Mouse (Mus musculus): ENCODE data around the gene Rictor. TPM values are rescaled to one million over a fixed set of nuclear protein-coding genes. Genes with fewer than 3 reads are reported as not detected.
A peak's percentile ranks its signal among the peaks of the same experiment; 100 is the strongest.

Rictor gene
- total and polyA plus RNA-seq, 3 experiments, result 3.6 to 13.0 (median 11.0) TPM

- 78% methylated on average over 11 of the region's 11 CpGs for WGBS
- no peaks in the 10 kb centered on the region; the same call in none of the 2 replicates for H3K36me3 ChIP-seq (ENCODE audit: control insufficient read depth, insufficient read depth, low read length)
- H3K27me3 ChIP-seq (ENCODE audit: control insufficient read depth, insufficient read depth, low read length), result no peaks in the 10 kb centered on the region
- TF ChIP-seq CTCF (IDR thresholded peaks at IDR 0.05), result no peak
- no peak for TF ChIP-seq EP300 (IDR thresholded peaks at IDR 0.05; ENCODE audit: insufficient read depth, low read depth, low read length)
- TF ChIP-seq POLR2A (IDR thresholded peaks at IDR 0.05; ENCODE audit: insufficient read depth, low read depth, low read length), result no peak
- intact Hi-C loops (cut with DNase I), result no loop called here
- DNase-seq, result no peak
- no peak overlapping the region for H3K27ac ChIP-seq
- H3K4me1 ChIP-seq (ENCODE audit: control insufficient read depth, insufficient read depth, low read length), result peaks cover 3% of the 10 kb centered on the region
- H3K4me3 ChIP-seq, result no peak overlapping the region
- peaks cover 3% of the 10 kb centered on the region; the same call in 1 of the 2 replicates for H3K79me2 ChIP-seq (replicated peaks; ENCODE audit: control insufficient read depth, insufficient read depth, low read length)
- H3K9ac ChIP-seq (ENCODE audit: low read depth, low read length), result no peak overlapping the region
Measured at GRCm38 (mm10) chr15:6722405-6723176, 14.4 kb downstream of the Rictor start.

GRCm38 (mm10) chr15:6723338-6723737 lies 15.2 kb downstream of the Rictor start:
- no peak overlapping the region for H3K9ac ChIP-seq (ENCODE audit: low read depth, low read length)
- no peak for DNase-seq
- TF ChIP-seq CTCF (IDR thresholded peaks at IDR 0.05) (0 out of 2 replicates have a peak, but pooled peaks have one; percentile 5), POLR2A (IDR thresholded peaks at IDR 0.05; ENCODE audit: insufficient read depth, low read depth, low read length) (no peak), EP300 (IDR thresholded peaks at IDR 0.05; ENCODE audit: insufficient read depth, low read depth, low read length) (no peak)
- intact Hi-C loops (cut with DNase I), result no loop called here
- H3K27ac ChIP-seq, result no peak overlapping the region
- peaks cover 3% of the 10 kb centered on the region; the same call in 1 of the 2 replicates for H3K79me2 ChIP-seq (replicated peaks; ENCODE audit: control insufficient read depth, insufficient read depth, low read length)
- H3K4me1 ChIP-seq (ENCODE audit: control insufficient read depth, insufficient read depth, low read length), result peaks cover 3% of the 10 kb centered on the region
- H3K4me3 ChIP-seq, result no peak overlapping the region
- H3K27me3 ChIP-seq (ENCODE audit: control insufficient read depth, insufficient read depth, low read length), result no peaks in the 10 kb centered on the region
- no peaks in the 10 kb centered on the region; the same call in none of the 2 replicates for H3K36me3 ChIP-seq (ENCODE audit: control insufficient read depth, insufficient read depth, low read length)

GRCm38 (mm10) chr15:6724442-6724841 lies 16.3 kb downstream of the Rictor start:
- Histone ChIP-seq H3K27me3 (ENCODE audit: control insufficient read depth, insufficient read depth, low read length) (no peaks in the 10 kb centered on the region), H3K4me3 (no peak overlapping the region), H3K79me2 (replicated peaks; ENCODE audit: control insufficient read depth, insufficient read depth, low read length) (peaks cover 1% of the 10 kb centered on the region; the same call in 1 of the 2 replicates), H3K9ac (ENCODE audit: low read depth, low read length) (no peak overlapping the region), H3K27ac (no peak overlapping the region), H3K36me3 (ENCODE audit: control insufficient read depth, insufficient read depth, low read length) (no peaks in the 10 kb centered on the region; the same call in none of the 2 replicates), H3K4me1 (ENCODE audit: control insufficient read depth, insufficient read depth, low read length) (peaks cover 3% of the 10 kb centered on the region)
- DNase-seq, result no peak
- intact Hi-C loops (cut with DNase I), result no loop called here
- TF ChIP-seq EP300 (IDR thresholded peaks at IDR 0.05; ENCODE audit: insufficient read depth, low read depth, low read length) (no peak), POLR2A (IDR thresholded peaks at IDR 0.05; ENCODE audit: insufficient read depth, low read depth, low read length) (no peak), CTCF (IDR thresholded peaks at IDR 0.05) (no peak)
- WGBS, result 63% methylated on average over 1 of the region's 1 CpGs

- Histone ChIP-seq H3K36me3 (ENCODE audit: control insufficient read depth, insufficient read depth, low read length) (no peaks in the 10 kb centered on the region; the same call in none of the 2 replicates), H3K27me3 (ENCODE audit: control insufficient read depth, insufficient read depth, low read length) (no peaks in the 10 kb centered on the region), H3K9ac (ENCODE audit: low read depth, low read length) (no peak overlapping the region), H3K79me2 (replicated peaks; ENCODE audit: control insufficient read depth, insufficient read depth, low read length) (peaks cover 1% of the 10 kb centered on the region; the same call in 1 of the 2 replicates), H3K4me3 (no peak overlapping the region), H3K4me1 (ENCODE audit: control insufficient read depth, insufficient read depth, low read length) (peaks cover 3% of the 10 kb centered on the region), H3K27ac (no peak overlapping the region)
- DNase-seq, result no peak
- TF ChIP-seq CTCF (IDR thresholded peaks at IDR 0.05) (no peak), EP300 (IDR thresholded peaks at IDR 0.05; ENCODE audit: insufficient read depth, low read depth, low read length) (no peak), POLR2A (IDR thresholded peaks at IDR 0.05; ENCODE audit: insufficient read depth, low read depth, low read length) (no peak)
- 69% methylated on average over 5 of the region's 5 CpGs for WGBS
- intact Hi-C loops (cut with DNase I), result no loop called here
Measured at GRCm38 (mm10) chr15:6726130-6726808, 18.1 kb downstream of the Rictor start.

- Histone ChIP-seq H3K27ac (no peak overlapping the region), H3K36me3 (ENCODE audit: control insufficient read depth, insufficient read depth, low read length) (no peaks in the 10 kb centered on the region), H3K4me3 (no peak overlapping the region), H3K79me2 (replicated peaks; ENCODE audit: control insufficient read depth, insufficient read depth, low read length) (peaks cover 2% of the 10 kb centered on the region), H3K27me3 (ENCODE audit: control insufficient read depth, insufficient read depth, low read length) (no peaks in the 10 kb centered on the region), H3K9ac (ENCODE audit: low read depth, low read length) (no peak overlapping the region), H3K4me1 (ENCODE audit: control insufficient read depth, insufficient read depth, low read length) (peaks cover 1% of the 10 kb centered on the region)
- no peak for TF ChIP-seq POLR2A (IDR thresholded peaks at IDR 0.05; ENCODE audit: insufficient read depth, low read depth, low read length)
- TF ChIP-seq CTCF (IDR thresholded peaks at IDR 0.05), result no peak
- TF ChIP-seq EP300 (IDR thresholded peaks at IDR 0.05; ENCODE audit: insufficient read depth, low read depth, low read length), result no peak
- DNase-seq, result no peak
- WGBS, result 69% methylated on average over 5 of the region's 5 CpGs
- intact Hi-C loops (cut with DNase I), result no loop called here
Measured at GRCm38 (mm10) chr15:6733076-6733475, 24.9 kb downstream of the Rictor start.
